Mouse (Mus musculus): Measurements from ENCODE around the gene Ccnh. TPM values are rescaled to one million over a fixed set of nuclear protein-coding genes. Genes with fewer than 3 reads are reported as not detected.

Ccnh gene
- polyA plus RNA-seq (2015; fragmentation: Illumina TruSeq; extraction: RNeasy Lipid Tissue Mini Kit (QIAGEN cat#74804); ENCODE audit: insufficient read depth, low read depth, low replicate concordance), result 4.1 TPM

GRCm38 (mm10) chr13:85188903-85189643 is at the start of gene Ccnh:
TSS of gene Ccnh (plus strand) at chr13:85189408.

Other genes with a start within 250 kb of the Ccnh start
- gene Rasa1, start 99.7 kb downstream of the Ccnh start, polyA plus RNA-seq (2015; fragmentation: Illumina TruSeq; extraction: RNeasy Lipid Tissue Mini Kit (QIAGEN cat#74804); ENCODE audit: insufficient read depth, low read depth, low replicate concordance), result 12.5 TPM